Mouse (Mus musculus): ENCODE results near the gene Unc13d.

Gene Unc13d

DNA sequence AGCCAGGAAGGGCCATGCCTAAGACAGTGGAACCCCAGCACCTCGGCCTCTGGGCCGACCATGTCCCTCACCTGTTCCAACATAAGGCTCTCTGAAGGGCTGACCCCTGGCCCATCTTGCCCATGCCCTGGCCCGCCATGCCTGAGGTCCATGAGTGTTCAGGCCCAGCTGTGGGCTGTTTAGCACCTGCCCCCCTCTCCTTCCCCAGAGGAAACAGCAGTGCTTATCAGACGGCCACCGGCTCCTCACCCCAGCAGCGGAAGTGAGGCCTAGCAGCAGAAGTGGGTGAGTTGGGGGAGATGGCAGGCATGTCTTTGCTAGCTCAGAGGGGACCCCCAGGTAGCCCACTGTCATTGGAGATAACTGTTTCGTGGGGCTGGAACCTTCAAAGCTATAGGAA is 925 bp downstream of the Unc13d start:
- no peak for DNase-seq (ENCODE audit: low spot score)

DNA sequence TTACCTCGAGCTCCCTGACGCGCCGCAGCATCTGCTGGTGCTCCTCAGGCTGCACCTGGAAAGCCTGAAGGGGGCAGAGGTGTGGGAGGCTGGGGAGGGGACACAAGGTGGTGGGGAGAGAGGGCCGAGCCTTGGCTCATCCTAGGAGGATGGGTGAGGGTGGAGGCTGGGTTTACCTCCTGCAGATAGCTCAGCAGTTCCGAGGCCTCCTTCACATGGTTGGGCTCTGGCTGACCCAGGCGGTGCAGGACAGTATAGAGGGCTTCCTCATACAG is 1.6 kb downstream of the Unc13d start:
- no peak for DNase-seq (ENCODE audit: low spot score)

GRCm38 (mm10) chr11:116075539-116076265 is 2.1 kb downstream of the Unc13d start:
- DNase-seq (ENCODE audit: low spot score) = no peak

DNA sequence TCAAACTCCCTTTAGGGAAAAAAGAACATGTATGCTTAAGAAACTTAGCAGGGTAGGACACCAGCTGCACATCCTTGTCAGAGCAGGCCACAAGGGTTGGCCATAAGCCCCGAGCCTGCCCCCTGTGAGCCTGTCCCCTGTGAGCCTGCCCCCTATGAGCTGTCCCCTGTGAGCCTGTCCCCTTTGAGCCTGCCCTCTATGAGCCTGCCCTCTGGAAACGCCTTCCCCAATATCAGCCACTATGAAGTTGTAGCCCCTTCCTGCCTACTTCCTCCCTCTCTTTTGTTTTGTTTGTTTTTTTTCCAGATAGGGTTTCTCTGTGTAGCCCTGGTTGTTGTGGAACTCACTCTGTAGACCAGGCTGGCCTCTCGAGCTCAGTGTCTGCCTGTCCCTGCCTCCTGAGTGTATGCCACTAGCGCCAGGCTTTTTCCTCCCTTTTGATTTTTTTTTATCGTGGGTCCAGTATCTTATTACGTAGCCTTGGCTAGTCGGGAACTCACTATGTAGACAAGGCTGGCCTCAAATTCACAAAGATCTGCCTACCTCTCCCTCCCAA is 3.2 kb downstream of the Unc13d start:
- DNase-seq (ENCODE audit: low spot score) = no peak

DNA sequence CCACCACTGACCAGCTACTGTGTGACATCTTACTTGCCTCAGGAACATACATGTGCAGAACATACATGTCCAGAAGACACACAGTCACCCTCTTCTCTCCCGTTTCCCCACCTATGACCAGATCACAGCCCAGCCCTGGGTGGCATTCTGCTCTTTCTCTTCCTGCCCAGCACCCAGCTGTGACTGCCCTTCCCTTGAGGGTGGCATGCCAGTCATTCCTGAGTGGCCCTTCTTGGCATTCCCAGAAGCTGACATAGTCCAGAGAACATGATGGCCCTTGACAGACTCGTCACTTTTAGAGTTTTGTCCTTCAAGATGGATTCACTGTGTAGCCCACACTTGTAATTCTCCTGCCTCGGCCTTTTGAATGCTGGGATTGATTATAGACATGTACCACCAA is 5.2 kb downstream of the Unc13d start:
- DNase-seq (ENCODE audit: low spot score) = no peak

- DNase-seq (ENCODE audit: low spot score) = no peak
Observed at GRCm38 (mm10) chr11:116071510-116071909, 6.3 kb downstream of the Unc13d start.

GRCm38 (mm10) chr11:116065345-116065744 is 12.4 kb downstream of the Unc13d start:
- DNase-seq (ENCODE audit: low spot score) = no peak

GRCm38 (mm10) chr11:116064187-116064867 is 13.4 kb downstream of the Unc13d start:
- no peak for DNase-seq (ENCODE audit: low spot score)

GRCm38 (mm10) chr11:116063562-116063961 is 14.2 kb downstream of the Unc13d start:
- DNase-seq (ENCODE audit: low spot score) = no peak

- no peak for DNase-seq (ENCODE audit: low spot score)
Observed at GRCm38 (mm10) chr11:116062521-116062920, 15.2 kb downstream of the Unc13d start.

GRCm38 (mm10) chr11:116061641-116062415 is 15.9 kb downstream of the Unc13d start:
- DNase-seq (ENCODE audit: low spot score) = no peak

DNA sequence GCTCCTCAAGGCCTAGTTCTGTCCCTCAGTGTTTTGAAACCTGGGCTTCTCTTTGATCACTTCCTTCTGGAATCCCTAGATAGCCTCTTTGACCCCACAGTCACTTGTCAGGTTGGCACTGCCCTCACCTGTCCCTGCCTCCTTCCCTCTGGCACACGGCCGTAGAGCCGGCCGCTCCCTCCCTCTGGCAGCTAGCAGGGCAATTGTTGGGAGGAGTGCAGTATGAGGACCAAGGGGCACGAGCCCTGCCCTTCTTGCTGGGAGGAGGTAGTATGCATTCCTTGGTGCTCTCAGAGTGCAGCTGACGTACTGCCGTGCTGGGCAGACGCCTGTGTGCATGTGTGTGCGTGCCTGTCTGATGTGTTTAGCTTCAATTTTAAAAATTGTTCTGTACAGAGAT is 17.2 kb downstream of the Unc13d start:
- no peak for DNase-seq (ENCODE audit: low spot score)

DNA sequence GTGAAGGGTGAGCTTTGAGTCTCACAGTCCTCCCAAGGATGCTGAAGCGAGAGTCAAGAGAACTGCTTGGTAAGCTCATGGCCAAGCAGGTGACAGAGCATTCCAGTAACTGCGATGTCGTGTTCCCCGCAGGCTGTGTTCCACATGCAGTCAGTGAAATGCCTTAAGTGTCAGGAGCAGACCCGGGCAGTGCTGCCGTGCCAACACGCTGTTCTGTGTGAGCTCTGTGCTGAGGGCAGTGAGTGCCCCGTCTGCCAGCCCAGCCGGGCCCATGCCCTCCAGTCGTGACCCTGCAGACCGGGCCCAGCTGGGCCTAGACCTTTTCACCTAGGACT is 18.1 kb downstream of the Unc13d start:
- DNase-seq (ENCODE audit: low spot score) = no peak

GRCm38 (mm10) chr11:116058868-116059690 is 18.7 kb downstream of the Unc13d start:
- no peak for DNase-seq (ENCODE audit: low spot score)

GRCm38 (mm10) chr11:116058022-116058614 is 19.6 kb downstream of the Unc13d start:
- DNase-seq (ENCODE audit: low spot score) = no peak

- no peak for DNase-seq (ENCODE audit: low spot score)
Observed at GRCm38 (mm10) chr11:116057237-116057881, 20.4 kb downstream of the Unc13d start.

DNA sequence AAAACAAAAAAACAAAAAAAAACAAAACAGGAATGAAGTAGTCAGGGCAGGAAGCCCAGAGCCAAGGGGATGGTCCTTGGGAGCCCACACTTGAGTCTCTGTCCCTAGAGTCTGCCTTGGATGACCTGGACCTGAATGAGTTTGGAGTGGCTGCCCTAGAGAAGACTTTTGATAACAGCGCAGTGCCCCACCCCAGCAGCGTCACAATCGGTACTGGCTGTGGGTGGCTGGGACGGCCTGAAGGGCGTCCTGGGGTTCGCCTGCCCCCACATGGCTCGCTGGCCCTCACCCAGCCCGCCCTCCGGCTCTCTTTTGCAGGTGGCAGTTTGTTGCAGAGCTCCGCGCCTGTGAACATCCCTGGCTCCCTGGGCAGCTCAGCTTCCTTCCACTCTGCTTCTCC is 21.9 kb downstream of the Unc13d start:
- DNase-seq (ENCODE audit: low spot score) = no peak

GRCm38 (mm10) chr11:116053510-116054229 is 24.1 kb downstream of the Unc13d start:
- no peak for DNase-seq (ENCODE audit: low spot score)

- DNase-seq (ENCODE audit: low spot score) = no peak
Observed at GRCm38 (mm10) chr11:116050196-116050595, 27.6 kb downstream of the Unc13d start.

GRCm38 (mm10) chr11:116049610-116050009 is 28.2 kb downstream of the Unc13d start:
- DNase-seq (ENCODE audit: low spot score) = no peak

DNA sequence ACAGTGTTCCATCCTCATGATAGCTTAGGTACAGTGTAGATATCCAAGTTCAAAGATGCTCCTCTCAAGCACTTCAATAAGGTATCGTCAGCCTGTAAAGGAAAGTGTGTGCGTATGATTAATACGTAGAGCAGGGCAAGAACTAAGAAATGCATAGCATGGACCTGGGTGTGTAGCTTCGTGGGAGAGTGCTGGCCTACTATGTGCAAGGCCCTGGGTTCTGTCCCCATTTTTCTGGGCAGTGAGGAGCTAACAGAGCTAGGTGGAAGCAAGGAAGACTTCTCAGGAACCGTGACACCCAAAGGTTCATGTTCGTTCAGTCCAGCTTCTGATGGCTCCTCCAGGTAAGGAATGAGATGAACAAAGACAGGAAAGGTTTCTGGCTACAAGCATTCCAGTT is 32.6 kb downstream of the Unc13d start:
- DNase-seq (ENCODE audit: low spot score) = no peak

All from layer of hippocampus, adult 9-10 months (tissue).